Mouse (Mus musculus): Measurements from ENCODE around the gene Hemgn. TPM values are rescaled to one million over a fixed set of nuclear protein-coding genes. Genes with fewer than 3 reads are reported as not detected.

The Hemgn gene
- polyA plus RNA-seq, 1 experiment from 2014 or later = 17.6 TPM

DNA sequence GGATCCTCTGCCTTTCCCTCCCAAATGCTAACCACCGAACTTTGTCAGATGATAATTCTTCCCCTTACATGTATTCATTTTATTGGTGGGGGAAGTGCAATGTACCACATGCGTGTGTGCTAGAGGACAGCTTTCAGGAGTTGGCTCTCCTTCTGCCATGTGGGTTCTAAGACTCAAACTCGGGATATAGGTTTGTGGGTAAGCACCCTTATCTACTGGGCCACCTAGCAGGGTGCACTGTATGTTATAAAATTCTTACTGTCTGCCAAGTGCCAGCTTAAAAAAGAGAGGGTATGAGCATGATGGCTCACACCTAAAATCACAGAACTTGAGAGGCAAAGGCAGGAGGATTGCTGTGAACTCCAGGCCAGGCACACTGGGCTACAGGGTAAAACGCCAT, 14.5 kb downstream of the Hemgn start:
- Histone ChIP-seq H3K27me3 (ENCODE audit: control insufficient read depth, insufficient read depth, low read length) (no peaks in the 10 kb centered on the region), H3K36me3 (ENCODE audit: control insufficient read depth, insufficient read depth, low read length) (no peaks in the 10 kb centered on the region), H3K9ac (ENCODE audit: low read length) (no peak overlapping the region), H3K4me2 (ENCODE audit: low read depth, low read length) (no peak overlapping the region), H3K27ac (ENCODE audit: low read length) (no peak overlapping the region), H3K9me3 (replicated peaks; ENCODE audit: control insufficient read depth, low read length) (no peaks in the 10 kb centered on the region), H3K4me3 (replicated peaks; ENCODE audit: low read length) (no peak overlapping the region), H3K4me1 (ENCODE audit: control insufficient read depth, insufficient read depth, low read length) (no peaks in the 10 kb centered on the region)
- no peak for ATAC-seq (ENCODE audit: insufficient read depth, low FRiP score)
- 77% methylated on average over 4 of the region's 4 CpGs for WGBS

DNA sequence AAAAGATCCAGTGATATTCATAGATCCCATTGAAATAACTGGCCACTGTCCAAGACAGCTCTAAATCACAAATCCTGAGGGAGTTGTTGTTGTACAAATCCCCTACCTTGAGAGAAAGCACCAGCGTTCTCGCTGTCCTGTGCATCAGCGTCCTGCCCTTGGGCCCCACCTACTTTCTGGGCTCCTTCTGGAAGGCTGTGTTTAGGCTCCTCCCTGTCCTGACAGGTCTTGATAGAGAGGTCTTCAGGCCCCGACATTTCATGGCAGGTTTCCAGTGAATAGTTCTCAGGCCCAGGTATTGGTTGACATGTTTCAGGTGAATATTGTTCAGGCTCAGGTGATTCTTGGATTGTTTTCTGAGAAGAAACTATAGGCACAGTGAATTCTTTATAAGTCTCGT, 17.6 kb downstream of the Hemgn start:
- H3K4me1 ChIP-seq (ENCODE audit: control insufficient read depth, insufficient read depth, low read length) = no peaks in the 10 kb centered on the region
- no peak overlapping the region for H3K9ac ChIP-seq (ENCODE audit: low read length)
- H3K27ac ChIP-seq (ENCODE audit: low read length) = no peak overlapping the region
- no peak overlapping the region for H3K4me3 ChIP-seq (replicated peaks; ENCODE audit: low read length)
- H3K9me3 ChIP-seq (replicated peaks; ENCODE audit: control insufficient read depth, low read length) = no peaks in the 10 kb centered on the region
- no peaks in the 10 kb centered on the region for H3K27me3 ChIP-seq (ENCODE audit: control insufficient read depth, insufficient read depth, low read length)
- WGBS = 26% methylated on average over 5 of the region's 5 CpGs
- 0 out of 2 replicates have a peak, but pooled peaks have one; percentile 53 for ATAC-seq (ENCODE audit: insufficient read depth, low FRiP score)
- H3K36me3 ChIP-seq (ENCODE audit: control insufficient read depth, insufficient read depth, low read length) = no peaks in the 10 kb centered on the region
- H3K4me2 ChIP-seq (ENCODE audit: low read depth, low read length) = 0 out of 2 replicates have a peak overlapping the region, but pooled peaks have one; percentile 6

DNA sequence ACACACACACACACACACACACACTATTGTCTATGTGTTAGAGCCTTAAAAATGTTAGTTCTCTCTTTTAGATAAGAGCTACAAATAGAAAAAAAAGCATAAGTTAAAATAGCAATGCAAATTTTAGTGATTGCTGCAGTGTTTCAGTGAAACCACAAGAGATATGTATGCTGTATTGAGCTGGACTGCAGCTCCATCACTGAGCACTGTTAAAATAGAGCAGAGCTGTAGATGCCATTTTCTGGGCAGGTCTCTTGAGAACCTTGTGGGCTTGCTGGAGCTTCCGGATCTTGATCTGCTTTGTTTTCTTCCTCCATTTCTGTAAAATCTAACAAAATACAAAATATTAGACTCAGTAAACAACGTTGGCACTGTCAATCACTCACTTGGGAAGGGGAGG, 18.9 kb downstream of the Hemgn start:
- Histone ChIP-seq H3K4me2 (ENCODE audit: low read depth, low read length) (no peak overlapping the region), H3K27ac (ENCODE audit: low read length) (no peak overlapping the region), H3K36me3 (ENCODE audit: control insufficient read depth, insufficient read depth, low read length) (no peaks in the 10 kb centered on the region), H3K27me3 (ENCODE audit: control insufficient read depth, insufficient read depth, low read length) (no peaks in the 10 kb centered on the region), H3K4me1 (ENCODE audit: control insufficient read depth, insufficient read depth, low read length) (no peaks in the 10 kb centered on the region), H3K9me3 (replicated peaks; ENCODE audit: control insufficient read depth, low read length) (no peaks in the 10 kb centered on the region), H3K9ac (ENCODE audit: low read length) (no peak overlapping the region), H3K4me3 (replicated peaks; ENCODE audit: low read length) (no peak overlapping the region)
- no peak for ATAC-seq (ENCODE audit: insufficient read depth, low FRiP score)
- 78% methylated on average over 2 of the region's 2 CpGs for WGBS

DNA sequence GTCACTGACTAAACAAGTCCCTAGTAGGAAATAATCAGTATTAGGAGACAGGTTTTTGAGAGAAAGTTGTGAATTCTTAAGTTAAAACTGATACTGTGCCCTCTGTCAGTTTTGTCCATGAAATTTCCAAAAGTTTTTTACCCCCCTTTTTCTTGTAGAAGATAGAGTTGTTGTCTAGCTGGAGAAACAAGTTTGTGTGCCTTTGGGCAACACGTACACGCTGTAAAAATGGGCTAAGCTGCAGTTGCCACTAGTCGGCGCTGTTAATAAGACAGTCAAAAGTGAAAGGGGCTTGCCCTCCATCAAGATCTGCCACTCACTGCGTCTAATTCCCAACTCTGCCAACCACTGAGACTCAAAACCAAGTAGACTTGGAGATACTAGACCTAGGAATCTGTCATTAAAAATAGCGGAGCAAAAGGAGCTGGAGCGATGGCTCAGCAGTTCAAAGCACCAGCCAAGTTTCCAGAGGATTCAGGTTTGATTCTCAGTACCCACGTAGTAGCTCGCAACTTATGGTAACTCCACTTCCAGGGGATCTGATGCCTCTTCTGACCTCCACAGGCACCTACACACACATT, 22.8 kb downstream of the Hemgn start:
- H3K4me2 ChIP-seq (ENCODE audit: low read depth, low read length) = peak overlapping the region; percentile 58
- H3K27ac ChIP-seq (ENCODE audit: low read length) = no peak overlapping the region
- ATAC-seq (ENCODE audit: insufficient read depth, low FRiP score) = peak; percentile 30; the same call in 1 of the 2 replicates
- H3K27me3 ChIP-seq (ENCODE audit: control insufficient read depth, insufficient read depth, low read length) = no peaks in the 10 kb centered on the region
- H3K9me3 ChIP-seq (replicated peaks; ENCODE audit: control insufficient read depth, low read length) = no peaks in the 10 kb centered on the region
- WGBS = 21% methylated on average over 9 of the region's 9 CpGs
- no peak overlapping the region for H3K9ac ChIP-seq (ENCODE audit: low read length)
- no peaks in the 10 kb centered on the region for H3K4me1 ChIP-seq (ENCODE audit: control insufficient read depth, insufficient read depth, low read length)
- peak overlapping the region; percentile 57 for H3K4me3 ChIP-seq (replicated peaks; ENCODE audit: low read length)
- no peaks in the 10 kb centered on the region for H3K36me3 ChIP-seq (ENCODE audit: control insufficient read depth, insufficient read depth, low read length)

GRCm38 (mm10) chr4:46389612-46390341, 23.5 kb downstream of the Hemgn start:
- Histone ChIP-seq H3K27ac (ENCODE audit: low read length) (peak overlapping the region; percentile 94), H3K9me3 (replicated peaks; ENCODE audit: control insufficient read depth, low read length) (no peaks in the 10 kb centered on the region), H3K27me3 (ENCODE audit: control insufficient read depth, insufficient read depth, low read length) (no peaks in the 10 kb centered on the region), H3K4me2 (ENCODE audit: low read depth, low read length) (peak overlapping the region; percentile 58), H3K4me1 (ENCODE audit: control insufficient read depth, insufficient read depth, low read length) (no peaks in the 10 kb centered on the region), H3K4me3 (replicated peaks; ENCODE audit: low read length) (peak overlapping the region; percentile 57), H3K36me3 (ENCODE audit: control insufficient read depth, insufficient read depth, low read length) (no peaks in the 10 kb centered on the region), H3K9ac (ENCODE audit: low read length) (peak overlapping the region; percentile 80)
- WGBS = 2% methylated on average over 24 of the region's 24 CpGs
- no peak for ATAC-seq (ENCODE audit: insufficient read depth, low FRiP score)

GRCm38 (mm10) chr4:46389013-46389611, 24.2 kb downstream of the Hemgn start, which contains the start of gene Trmo:
Trmo (minus strand) TSS chr4:46389437.
- H3K4me2 ChIP-seq (ENCODE audit: low read depth, low read length) = peak within 1 kb of the TSS; percentile 58
- no peaks in the 10 kb centered on the region for H3K27me3 ChIP-seq (ENCODE audit: control insufficient read depth, insufficient read depth, low read length)
- ATAC-seq (ENCODE audit: insufficient read depth, low FRiP score) = peak; percentile 95
- H3K4me3 ChIP-seq (replicated peaks; ENCODE audit: low read length) = peak within 1 kb of the TSS; percentile 57
- H3K4me1 ChIP-seq (ENCODE audit: control insufficient read depth, insufficient read depth, low read length) = no peaks in the 10 kb centered on the region
- H3K36me3 ChIP-seq (ENCODE audit: control insufficient read depth, insufficient read depth, low read length) = no peaks in the 10 kb centered on the region
- WGBS = under 1% methylated on average over 56 of the region's 56 CpGs
- peak within 1 kb of the TSS; percentile 80 for H3K9ac ChIP-seq (ENCODE audit: low read length)
- peak within 1 kb of the TSS; percentile 94 for H3K27ac ChIP-seq (ENCODE audit: low read length)
- no peaks in the 10 kb centered on the region for H3K9me3 ChIP-seq (replicated peaks; ENCODE audit: control insufficient read depth, low read length)

GRCm38 (mm10) chr4:46388556-46388955, 24.8 kb downstream of the Hemgn start:
- Histone ChIP-seq H3K9ac (ENCODE audit: low read length) (peak overlapping the region; percentile 80; the same call in 1 of the 2 replicates), H3K4me1 (ENCODE audit: control insufficient read depth, insufficient read depth, low read length) (no peaks in the 10 kb centered on the region), H3K4me3 (replicated peaks; ENCODE audit: low read length) (peak overlapping the region; percentile 57), H3K4me2 (ENCODE audit: low read depth, low read length) (peak overlapping the region; percentile 58), H3K27ac (ENCODE audit: low read length) (peak overlapping the region; percentile 94; the same call in 1 of the 2 replicates), H3K9me3 (replicated peaks; ENCODE audit: control insufficient read depth, low read length) (no peaks in the 10 kb centered on the region), H3K27me3 (ENCODE audit: control insufficient read depth, insufficient read depth, low read length) (no peaks in the 10 kb centered on the region), H3K36me3 (ENCODE audit: control insufficient read depth, insufficient read depth, low read length) (no peaks in the 10 kb centered on the region)
- ATAC-seq (ENCODE audit: insufficient read depth, low FRiP score) = no peak
- 14% methylated on average over 5 of the region's 5 CpGs for WGBS

DNA sequence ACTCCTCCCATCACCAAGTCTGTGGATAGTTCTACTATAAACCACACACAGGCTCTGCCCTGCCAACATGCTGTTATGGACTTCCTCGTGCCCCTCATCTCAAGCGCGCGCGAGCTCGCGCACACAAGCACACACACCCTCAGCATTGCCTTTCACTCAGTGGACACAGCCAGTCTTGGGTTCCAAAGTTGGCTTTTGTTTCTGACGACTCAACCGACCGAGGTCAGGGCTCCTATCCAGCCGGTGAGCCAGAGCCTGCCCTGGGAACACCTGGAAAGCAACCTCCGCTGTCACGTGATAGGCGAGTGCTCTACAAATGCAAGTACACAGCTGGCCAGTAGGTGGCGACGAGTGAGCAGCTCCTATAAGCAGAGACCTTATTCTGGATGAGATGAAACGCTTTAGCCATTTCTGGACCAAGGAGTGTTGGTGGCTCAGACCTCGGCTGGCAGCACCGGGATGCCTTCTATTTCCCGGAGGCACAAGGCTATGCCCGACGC, 38.4 kb downstream of the Hemgn start:
- WGBS = 18% methylated on average over 22 of the region's 22 CpGs
- Histone ChIP-seq H3K9me3 (replicated peaks; ENCODE audit: control insufficient read depth, low read length) (no peaks in the 10 kb centered on the region), H3K9ac (ENCODE audit: low read length) (0 out of 2 replicates have a peak overlapping the region, but pooled peaks have one; percentile 50), H3K4me3 (replicated peaks; ENCODE audit: low read length) (peak overlapping the region; percentile 35), H3K4me1 (ENCODE audit: control insufficient read depth, insufficient read depth, low read length) (no peaks in the 10 kb centered on the region), H3K27ac (ENCODE audit: low read length) (no peak overlapping the region), H3K27me3 (ENCODE audit: control insufficient read depth, insufficient read depth, low read length) (no peaks in the 10 kb centered on the region), H3K36me3 (ENCODE audit: control insufficient read depth, insufficient read depth, low read length) (peaks cover 5% of the 10 kb centered on the region), H3K4me2 (ENCODE audit: low read depth, low read length) (peak overlapping the region; percentile 68)
- peak; percentile 68; the same call in 1 of the 2 replicates for ATAC-seq (ENCODE audit: insufficient read depth, low FRiP score)

DNA sequence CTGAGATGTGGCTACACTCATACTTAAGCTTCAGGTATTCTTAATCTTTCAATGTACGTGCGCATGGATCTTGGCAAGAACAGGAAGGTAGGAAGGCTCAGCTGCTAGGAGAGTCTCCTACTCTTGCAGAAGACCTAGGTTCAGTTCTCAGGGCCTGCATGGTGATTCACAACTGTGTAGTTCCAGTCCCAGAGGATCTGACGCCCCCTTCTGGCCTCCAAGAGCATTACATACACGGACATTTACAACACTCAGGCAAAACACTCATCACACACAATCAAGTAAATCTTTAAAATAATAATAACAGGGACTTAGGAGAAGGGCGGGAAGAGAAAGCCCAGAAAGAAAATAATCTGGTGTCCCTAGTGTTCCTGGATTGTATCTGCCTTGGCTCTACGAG, 38.9 kb downstream of the Hemgn start:
- ATAC-seq (ENCODE audit: insufficient read depth, low FRiP score) = no peak
- WGBS = 57% methylated on average over 6 of the region's 6 CpGs

More for the DNA sequence above, 38.9 kb downstream of the Hemgn start:
- Histone ChIP-seq H3K36me3 (ENCODE audit: control insufficient read depth, insufficient read depth, low read length) (peaks cover 4% of the 10 kb centered on the region), H3K9me3 (replicated peaks; ENCODE audit: control insufficient read depth, low read length) (no peaks in the 10 kb centered on the region), H3K27ac (ENCODE audit: low read length) (no peak overlapping the region), H3K4me1 (ENCODE audit: control insufficient read depth, insufficient read depth, low read length) (no peaks in the 10 kb centered on the region), H3K27me3 (ENCODE audit: control insufficient read depth, insufficient read depth, low read length) (no peaks in the 10 kb centered on the region), H3K4me3 (replicated peaks; ENCODE audit: low read length) (peak overlapping the region; percentile 35), H3K4me2 (ENCODE audit: low read depth, low read length) (peak overlapping the region; percentile 68), H3K9ac (ENCODE audit: low read length) (0 out of 2 replicates have a peak overlapping the region, but pooled peaks have one; percentile 50)

Data from stomach, embryonic 16.5 days (tissue).